Mouse (Mus musculus) forebrain, embryonic 16.5 days (tissue): Measurements from ENCODE around the gene Rnf220. TPM values are rescaled to one million over a fixed set of nuclear protein-coding genes. Genes with fewer than 3 reads are reported as not detected.

Source experiments
- ATAC-seq: fragments of 200-750 bp; cut with Nextera tagmentation; 2 replicates; pipeline ENCODE4 v1.8.0; 2017; ENCODE audit warnings: mild to moderate bottlenecking, moderate library complexity
- H3K27ac ChIP-seq: fragments of 300-500 bp; sonication (generic); 2 replicates; pipeline ENCODE4 v1.5.1; 2014; ENCODE audit warnings: low read length, control low read depth
- H3K27me3 ChIP-seq: fragments of 300-500 bp; sonication (generic); replicated peaks from 2 replicates; pipeline ENCODE4 v1.6.1; 2014; ENCODE audit warnings: low read length; ENCODE audit not compliant: control insufficient read depth, insufficient read depth
- H3K36me3 ChIP-seq: fragments of 300-500 bp; sonication (generic); 2 replicates; pipeline ENCODE4 v1.6.1; 2014; ENCODE audit not compliant: control insufficient read depth, insufficient read depth
- H3K4me1 ChIP-seq: fragments of 300-500 bp; sonication (generic); replicated peaks from 2 replicates; pipeline ENCODE4 v1.6.1; 2014; ENCODE audit warnings: low read length; ENCODE audit not compliant: control insufficient read depth, insufficient read depth
- H3K4me2 ChIP-seq: fragments of 300-500 bp; sonication (generic); 2 replicates; pipeline ENCODE4 v1.6.1; 2014; ENCODE audit warnings: mild to moderate bottlenecking, low read length, control low read depth
- H3K4me3 ChIP-seq: fragments of 300-500 bp; sonication (generic); replicated peaks from 2 replicates; pipeline ENCODE4 v1.5.1; 2014; ENCODE audit warnings: mild to moderate bottlenecking, low read length, control low read depth
- H3K9ac ChIP-seq: fragments of 300-500 bp; sonication (generic); replicated peaks from 2 replicates; pipeline ENCODE4 v1.6.1; 2014; ENCODE audit warnings: low read depth, low read length, control low read depth
- H3K9me3 ChIP-seq: fragments of 300-500 bp; sonication (generic); 2 replicates; pipeline ENCODE4 v1.6.1; 2016; ENCODE audit warnings: low read length; ENCODE audit not compliant: control insufficient read depth
- WGBS: fragments of 180-500 bp; shearing (Covaris S2); extraction: QIAGEN DNeasy Blood & Tissue Kit; methylation state at CpG from one replicate; pipeline ENCODE4 v1.1.7; 2014; 5-methylcytosine and 5-hydroxymethylcytosine counted together
- polyA plus RNA-seq: library from polyadenylated mRNA; unstranded; fragments of >200 nt; fragmentation: Nextera tagmentation; extraction: Ambion mirVana; gene quantifications from 2 replicates; pipeline ENCODE4 v1.2.1, GENCODE M21; 2015

The Rnf220 gene
- polyA plus RNA-seq, 1 experiment from 2014 or later, result 129 TPM

DNA sequence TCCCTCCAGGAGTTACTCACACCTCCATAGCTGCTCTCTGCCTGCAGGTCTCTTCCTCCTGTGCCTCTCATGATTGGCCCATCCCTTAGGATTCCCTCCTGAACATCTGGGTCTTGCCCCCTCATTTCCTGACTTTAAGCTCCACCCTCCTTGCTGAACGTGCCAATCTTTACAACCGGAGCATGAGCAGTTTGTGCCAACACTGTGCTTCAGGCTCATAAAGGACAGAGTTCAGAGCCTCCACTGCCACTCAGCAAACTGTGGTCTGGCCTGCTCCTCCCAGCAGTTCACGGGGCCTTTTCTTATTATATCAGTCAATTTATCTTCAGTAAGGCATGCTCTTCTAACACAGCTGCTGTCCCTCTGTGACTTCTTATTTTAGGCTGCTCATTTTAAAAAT lies 93.4 kb downstream of the Rnf220 start:
- Histone ChIP-seq H3K4me1 (peaks cover 22% of the 10 kb centered on the region), H3K36me3 (no peaks in the 10 kb centered on the region), H3K9ac (no peak overlapping the region), H3K27ac (no peak overlapping the region), H3K4me2 (no peak overlapping the region), H3K4me3 (no peak overlapping the region), H3K27me3 (no peaks in the 10 kb centered on the region; the same call in 1 of the 2 replicates), H3K9me3 (no peaks in the 10 kb centered on the region)
- 49% methylated on average over 3 of the region's 3 CpGs for WGBS
- ATAC-seq, result no peak

DNA sequence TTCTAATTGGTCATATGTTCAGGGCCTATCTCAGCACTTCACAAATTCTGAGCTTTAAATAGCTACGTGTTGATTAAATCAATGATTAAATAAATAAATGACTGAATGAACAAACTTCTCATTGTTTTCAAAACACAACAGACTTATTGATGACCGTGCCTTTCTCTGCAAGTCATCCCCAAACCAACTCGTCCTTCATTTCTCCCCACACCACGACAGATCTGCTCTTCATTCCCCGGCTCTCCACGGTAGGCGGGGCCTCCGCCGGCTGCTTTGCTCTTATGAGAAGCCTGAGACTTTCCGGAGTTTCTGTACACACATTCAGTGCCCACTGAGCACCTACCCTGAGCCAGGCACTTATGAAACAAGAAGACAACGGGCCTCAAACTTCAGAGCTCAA lies 99.7 kb downstream of the Rnf220 start:
- H3K4me1 ChIP-seq, result peaks cover 6% of the 10 kb centered on the region; the same call in 1 of the 2 replicates
- WGBS, result 69% methylated on average over 11 of the region's 11 CpGs
- H3K27ac ChIP-seq, result no peak overlapping the region
- H3K9me3 ChIP-seq, result no peaks in the 10 kb centered on the region
- H3K36me3 ChIP-seq, result no peaks in the 10 kb centered on the region
- H3K4me3 ChIP-seq, result no peak overlapping the region
- H3K4me2 ChIP-seq, result no peak overlapping the region
- no peak for ATAC-seq
- H3K27me3 ChIP-seq, result no peaks in the 10 kb centered on the region
- no peak overlapping the region for H3K9ac ChIP-seq

DNA sequence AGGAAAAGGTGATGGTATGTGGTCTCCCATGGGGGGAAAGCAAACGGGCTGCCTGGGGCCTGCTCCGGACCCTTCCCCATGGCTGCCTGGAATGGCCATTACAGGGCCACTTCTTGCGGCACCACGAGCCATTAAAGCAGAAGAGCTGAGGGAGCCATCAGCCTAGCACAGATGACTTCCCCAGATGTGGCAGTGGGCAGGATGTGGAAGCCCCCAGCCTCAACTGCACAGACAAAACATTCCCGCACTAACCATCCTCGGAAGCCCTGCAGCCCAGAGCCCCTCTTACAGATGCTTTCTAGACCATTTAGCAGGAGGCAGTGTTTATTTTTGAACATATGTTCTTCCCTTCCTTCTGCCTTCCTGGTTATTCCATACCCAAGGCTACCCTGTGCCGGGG lies 103.8 kb downstream of the Rnf220 start:
- H3K27me3 ChIP-seq, result no peaks in the 10 kb centered on the region
- ATAC-seq, result no peak
- 58% methylated on average over 7 of the region's 7 CpGs for WGBS

DNA sequence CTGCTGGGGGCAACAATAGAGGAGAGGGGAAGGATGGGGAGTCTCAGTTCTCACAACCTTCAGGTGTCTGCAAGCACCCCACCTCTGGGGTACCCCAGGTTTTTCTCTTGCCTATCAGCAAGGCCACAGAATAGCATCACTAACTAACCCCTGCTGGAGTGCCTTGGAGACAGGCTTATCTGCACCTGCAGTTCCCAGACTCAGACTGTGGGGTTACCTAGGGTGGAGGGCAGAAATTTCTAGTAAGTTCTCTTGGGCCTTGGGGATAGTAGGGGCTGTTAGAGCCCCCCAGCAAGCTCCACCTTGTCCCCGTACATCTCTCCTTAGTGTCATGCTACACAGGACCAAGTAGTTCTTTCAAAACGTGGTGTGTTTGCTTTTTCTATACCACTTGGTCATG lies 104.5 kb downstream of the Rnf220 start:
- no peak overlapping the region; the same call in 1 of the 2 replicates for H3K27ac ChIP-seq
- no peak overlapping the region for H3K4me3 ChIP-seq
- no peak overlapping the region for H3K9ac ChIP-seq
- H3K36me3 ChIP-seq, result no peaks in the 10 kb centered on the region
- H3K27me3 ChIP-seq, result no peaks in the 10 kb centered on the region
- ATAC-seq, result no peak
- H3K9me3 ChIP-seq, result no peaks in the 10 kb centered on the region
- 56% methylated on average over 2 of the region's 2 CpGs for WGBS
- H3K4me1 ChIP-seq, result peaks cover 12% of the 10 kb centered on the region
- no peak overlapping the region for H3K4me2 ChIP-seq

More for the DNA sequence above, 103.8 kb downstream of the Rnf220 start:
- Histone ChIP-seq H3K9ac (no peak overlapping the region), H3K4me1 (peaks cover 12% of the 10 kb centered on the region), H3K4me2 (no peak overlapping the region), H3K4me3 (no peak overlapping the region), H3K27ac (no peak overlapping the region), H3K36me3 (no peaks in the 10 kb centered on the region), H3K9me3 (no peaks in the 10 kb centered on the region)

DNA sequence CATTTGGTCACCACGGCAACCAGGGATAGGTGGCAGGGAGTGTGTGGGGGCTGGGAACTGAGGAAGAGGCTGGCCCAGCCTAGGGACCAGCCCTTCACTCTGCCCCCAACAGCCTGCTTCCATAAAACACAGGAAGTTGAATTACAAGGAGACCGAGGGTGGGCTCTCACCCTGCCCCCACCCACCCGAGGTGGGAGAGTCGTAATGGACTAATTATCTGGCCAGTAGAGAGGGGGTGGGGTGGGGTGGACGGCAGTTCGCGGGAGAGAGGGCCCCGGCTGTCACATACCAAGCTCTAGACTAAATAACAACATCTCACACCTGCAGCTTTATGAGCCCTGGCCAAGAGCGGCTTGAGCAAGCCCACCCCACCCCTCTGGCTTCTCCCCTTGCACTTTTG lies 104.9 kb downstream of the Rnf220 start:
- Histone ChIP-seq H3K27ac (no peak overlapping the region), H3K27me3 (no peaks in the 10 kb centered on the region)
- WGBS, result 3% methylated on average over 9 of the region's 9 CpGs

DNA sequence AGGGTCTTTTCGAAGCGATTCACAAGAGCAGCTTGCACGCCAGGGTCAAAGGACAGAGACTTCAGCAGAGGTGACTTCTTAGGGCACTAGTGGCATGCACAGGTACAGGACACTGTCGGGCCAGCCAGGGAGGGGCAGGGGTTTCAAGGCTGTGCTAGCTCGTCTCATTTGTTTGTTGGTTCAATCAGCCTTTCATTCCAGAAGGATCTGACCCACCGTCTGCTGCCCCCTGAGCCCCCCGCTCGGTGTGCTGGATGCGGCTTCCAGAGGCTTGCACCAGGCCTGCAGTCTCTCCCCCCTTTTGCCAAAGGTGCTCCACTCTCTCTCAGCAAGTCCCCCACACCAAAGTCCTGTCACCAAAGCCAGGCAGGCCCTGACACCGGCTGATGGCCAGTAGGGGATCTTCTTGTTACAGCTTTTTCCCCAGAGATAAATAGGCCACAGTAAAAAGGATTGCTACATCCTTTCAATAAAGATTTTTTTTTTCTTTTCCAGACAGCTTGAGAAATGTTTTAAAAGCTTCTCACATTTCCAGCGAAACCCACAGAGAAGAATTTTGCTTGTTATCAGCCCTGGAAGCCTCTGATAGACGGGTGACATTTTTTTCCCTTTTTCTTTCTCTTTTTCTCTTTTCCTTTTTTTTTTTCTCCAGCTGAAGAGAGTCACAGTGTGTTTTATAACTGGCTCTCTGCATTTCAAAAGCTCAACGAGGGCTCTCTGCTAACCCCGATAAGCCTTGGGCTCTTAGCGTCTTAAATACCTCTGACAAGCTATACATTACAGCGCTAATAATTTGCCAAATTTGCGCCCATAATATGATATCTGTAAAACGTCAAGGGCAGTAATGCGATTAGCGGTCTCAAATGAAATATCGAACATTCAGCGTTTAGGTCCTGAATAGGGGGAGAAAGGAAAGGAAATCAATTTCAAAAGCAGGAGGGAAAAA lies 105.7 kb downstream of the Rnf220 start:
- Histone ChIP-seq H3K27me3 (no peaks in the 10 kb centered on the region), H3K36me3 (no peaks in the 10 kb centered on the region), H3K9me3 (no peaks in the 10 kb centered on the region), H3K4me2 (no peak overlapping the region), H3K4me1 (peaks cover 12% of the 10 kb centered on the region), H3K9ac (0 out of 2 replicates have a peak overlapping the region, but pooled peaks have one; percentile 10), H3K4me3 (no peak overlapping the region), H3K27ac (no peak overlapping the region)
- WGBS, result 35% methylated on average over 22 of the region's 22 CpGs
- no peak for ATAC-seq

More for the DNA sequence above, 104.9 kb downstream of the Rnf220 start:
- ATAC-seq, result no peak
- Histone ChIP-seq H3K4me1 (peaks cover 12% of the 10 kb centered on the region), H3K36me3 (no peaks in the 10 kb centered on the region), H3K4me3 (no peak overlapping the region), H3K9ac (no peak overlapping the region), H3K4me2 (no peak overlapping the region), H3K9me3 (no peaks in the 10 kb centered on the region)

DNA sequence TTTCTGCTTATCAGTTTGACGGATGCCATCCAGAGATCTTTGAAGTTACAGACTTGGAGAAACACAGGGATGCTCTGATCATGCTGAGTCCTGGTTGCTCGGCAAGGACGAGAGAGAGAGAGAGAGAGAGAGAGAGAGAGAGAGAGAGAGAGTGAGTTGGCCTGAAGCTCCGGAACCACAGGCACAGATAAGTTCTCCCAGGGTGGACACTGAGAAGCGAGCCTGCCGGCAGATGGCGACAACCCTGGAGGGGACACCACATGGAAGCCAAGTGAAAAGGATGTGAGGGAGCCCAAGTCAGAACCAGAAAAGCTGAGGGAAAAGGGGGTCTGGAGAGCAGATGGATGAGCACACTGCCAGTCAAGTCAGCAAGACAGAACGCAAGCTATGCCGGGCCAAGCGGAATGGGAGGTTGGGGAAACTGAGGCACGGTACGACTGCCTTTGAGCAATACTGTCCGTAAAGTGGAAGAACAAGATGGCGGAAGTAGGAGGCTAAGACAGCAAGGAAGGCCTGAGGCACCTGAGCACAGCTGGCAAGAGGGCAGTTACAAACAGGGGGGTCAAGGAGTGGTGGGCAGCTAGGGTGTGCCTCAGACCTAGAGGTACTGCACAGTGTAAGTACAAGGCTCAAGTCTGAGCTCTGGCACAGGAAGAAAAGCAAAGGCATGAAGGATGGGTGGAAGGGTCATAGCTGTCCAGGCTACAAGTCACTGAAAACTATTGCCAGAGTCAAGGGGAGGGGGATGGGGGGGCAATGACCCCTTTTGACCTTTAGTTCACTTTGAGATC lies 107.4 kb downstream of the Rnf220 start:
- no peak overlapping the region for H3K27ac ChIP-seq
- peaks cover 12% of the 10 kb centered on the region for H3K4me1 ChIP-seq
- no peak overlapping the region for H3K4me2 ChIP-seq
- H3K27me3 ChIP-seq, result no peaks in the 10 kb centered on the region
- no peak overlapping the region for H3K9ac ChIP-seq
- WGBS, result 90% methylated on average over 14 of the region's 14 CpGs
- ATAC-seq, result no peak
- H3K36me3 ChIP-seq, result no peaks in the 10 kb centered on the region
- H3K4me3 ChIP-seq, result no peak overlapping the region
- H3K9me3 ChIP-seq, result no peaks in the 10 kb centered on the region

DNA sequence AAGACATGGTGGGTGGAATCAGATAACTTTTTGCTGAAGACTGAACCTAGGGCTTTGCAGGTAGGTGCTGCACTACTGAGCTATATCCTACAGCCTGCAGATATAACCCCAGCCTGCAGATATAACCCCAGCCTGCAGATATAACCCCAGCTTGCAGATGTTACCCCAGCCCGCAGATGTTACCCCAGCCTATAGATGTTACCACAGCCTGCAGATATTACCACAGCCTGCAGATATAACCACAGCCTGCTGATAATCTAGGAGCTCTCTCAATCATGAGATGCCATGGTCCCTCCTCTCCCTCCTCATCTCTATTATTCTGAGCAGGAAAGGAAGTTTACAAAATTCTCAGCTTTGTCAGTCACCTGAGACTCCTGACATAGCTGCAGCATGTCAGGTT lies 111.6 kb downstream of the Rnf220 start:
- H3K9ac ChIP-seq, result no peak overlapping the region
- no peak overlapping the region for H3K4me2 ChIP-seq
- no peaks in the 10 kb centered on the region for H3K9me3 ChIP-seq
- no peaks in the 10 kb centered on the region for H3K36me3 ChIP-seq
- no peak for ATAC-seq
- H3K4me1 ChIP-seq, result peaks cover 4% of the 10 kb centered on the region
- H3K27me3 ChIP-seq, result no peaks in the 10 kb centered on the region; the same call in 1 of the 2 replicates
- no peak overlapping the region for H3K4me3 ChIP-seq
- 93% methylated on average over 1 of the region's 1 CpGs for WGBS
- no peak overlapping the region for H3K27ac ChIP-seq

DNA sequence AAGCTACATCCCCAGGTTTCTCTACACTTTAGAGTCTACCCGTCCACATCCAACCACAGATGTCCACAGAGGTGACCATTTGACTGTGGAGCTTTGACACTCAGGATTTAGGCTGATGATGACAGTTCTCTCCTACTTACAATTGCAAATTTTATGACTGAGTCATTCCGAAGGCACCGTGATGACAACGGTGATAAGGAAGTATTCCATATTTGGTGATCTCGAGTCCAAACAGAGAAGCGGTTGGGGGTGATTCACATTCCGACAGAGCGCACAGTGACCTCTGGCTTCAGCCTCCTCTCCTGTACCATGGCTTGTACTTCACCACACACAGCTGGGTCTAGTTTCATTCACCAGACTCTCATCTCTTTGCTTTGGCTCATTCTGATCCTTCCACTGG lies 115.0 kb downstream of the Rnf220 start:
- no peak for ATAC-seq
- Histone ChIP-seq H3K9me3 (no peaks in the 10 kb centered on the region), H3K36me3 (no peaks in the 10 kb centered on the region), H3K27me3 (no peaks in the 10 kb centered on the region; the same call in 1 of the 2 replicates), H3K27ac (no peak overlapping the region), H3K4me2 (no peak overlapping the region), H3K9ac (no peak overlapping the region), H3K4me1 (peaks cover 10% of the 10 kb centered on the region), H3K4me3 (no peak overlapping the region)
- WGBS, result 87% methylated on average over 8 of the region's 8 CpGs
